Mouse (Mus musculus): ENCODE results near the gene Uhrf1bp1l.

- TF ChIP-seq TAL1 (conservative IDR thresholded peaks at IDR 0.05; ENCODE audit: low read depth, low read length): no peak
- no peak for TF ChIP-seq CTCF (IDR thresholded peaks at IDR 0.05; ENCODE audit: low read depth, low read length)
- no peak for TF ChIP-seq GATA1 (IDR thresholded peaks at IDR 0.05; ENCODE audit: borderline replicate concordance, low read length)
- TF ChIP-seq GATA2 (IDR thresholded peaks at IDR 0.05; ENCODE audit: borderline replicate concordance, low read depth, low read length): no peak
These were observed 37.4 kb upstream of the Uhrf1bp1l start for GRCm38 (mm10) chr10:89707397-89707796.
